Mouse (Mus musculus) right cerebral cortex, postnatal 36 days (tissue): ENCODE data around the gene Zbtb21.
A peak's percentile ranks its signal among the peaks of the same experiment; 100 is the strongest.
"Not testable (repeated sequence)": the region's sequence is repeated elsewhere in the genome, so short reads cannot be mapped to it uniquely, and the experiment has no call there.

Source experiments
- DNase-seq, 2 experiments: peaks; one replicate each; pipeline ENCODE4 v3.0.0; 2022; ENCODE audit warnings: low spot score in 2 of 2, mixed read lengths in 1 of 2

The Zbtb21 gene

GRCm38 (mm10) chr16:97962151-97962948, at the start of gene Zbtb21, which contains the start of gene C2cd2:
Gene Zbtb21 (minus strand): TSS chr16:97962622.
Gene C2cd2 (minus strand): TSS chr16:97962598.
- peak; percentile 96 for DNase-seq

- not testable (repeated sequence) for DNase-seq
Measured at GRCm38 (mm10) chr16:97997383-97997731, 34.9 kb upstream of the Zbtb21 start.

- peak; percentile 84 to 89 for DNase-seq
Measured at GRCm38 (mm10) chr16:97996616-97997382, 34.4 kb upstream of the Zbtb21 start, which contains the start of gene B230307C23Rik. Gene B230307C23Rik (plus strand): TSS chr16:97997315.

GRCm38 (mm10) chr16:97995849-97996615, 33.6 kb upstream of the Zbtb21 start:
- DNase-seq: no peak

GRCm38 (mm10) chr16:97992477-97992876, 30.1 kb upstream of the Zbtb21 start:
- not testable (repeated sequence) for DNase-seq

GRCm38 (mm10) chr16:97991517-97991916, 29.1 kb upstream of the Zbtb21 start:
- no peak for DNase-seq

- no peak for DNase-seq
Measured at GRCm38 (mm10) chr16:97984589-97984988, 22.2 kb upstream of the Zbtb21 start.

GRCm38 (mm10) chr16:97981362-97981761, 18.9 kb upstream of the Zbtb21 start:
- no peak for DNase-seq

GRCm38 (mm10) chr16:97977722-97978121, 15.3 kb upstream of the Zbtb21 start:
- no peak for DNase-seq

- DNase-seq: no peak
Measured at GRCm38 (mm10) chr16:97977277-97977676, 14.9 kb upstream of the Zbtb21 start.

- DNase-seq: no peak
Measured at GRCm38 (mm10) chr16:97963956-97964540, 1.6 kb upstream of the Zbtb21 start.

- DNase-seq: no peak
Measured at GRCm38 (mm10) chr16:97961381-97962150, 856 bp downstream of the Zbtb21 start.

- no peak for DNase-seq
Measured at GRCm38 (mm10) chr16:97960348-97960747, 2.1 kb downstream of the Zbtb21 start.

GRCm38 (mm10) chr16:97958401-97958973, 3.9 kb downstream of the Zbtb21 start:
- no peak for DNase-seq

- DNase-seq: no peak
Measured at GRCm38 (mm10) chr16:97957626-97958025, 4.8 kb downstream of the Zbtb21 start.

GRCm38 (mm10) chr16:97956011-97956410, 6.4 kb downstream of the Zbtb21 start:
- DNase-seq: no peak

- DNase-seq: no peak
Measured at GRCm38 (mm10) chr16:97953300-97953699, 9.1 kb downstream of the Zbtb21 start.

- no peak for DNase-seq
Measured at GRCm38 (mm10) chr16:97952801-97953200, 9.6 kb downstream of the Zbtb21 start.

GRCm38 (mm10) chr16:97952371-97952770, 10.1 kb downstream of the Zbtb21 start:
- DNase-seq: no peak

GRCm38 (mm10) chr16:97950061-97950460, 12.4 kb downstream of the Zbtb21 start:
- no peak for DNase-seq
